Mouse (Mus musculus): ENCODE data around the gene Wdr62.

- TF ChIP-seq EP300 (IDR thresholded peaks at IDR 0.05; ENCODE audit: low read depth) (no peak), CTCF (IDR thresholded peaks at IDR 0.05; ENCODE audit: low read depth) (no peak)
These were observed 69.2 kb downstream of the Wdr62 start for GRCm38 (mm10) chr7:30211025-30211424.
